Mouse (Mus musculus) midbrain, embryonic 13.5 days (tissue): ENCODE results near the gene Spats2. TPM values are rescaled to one million over a fixed set of nuclear protein-coding genes. Genes with fewer than 3 reads are reported as not detected.

Source experiments
- ATAC-seq: fragments of 200-750 bp; cut with Nextera tagmentation; 2 replicates; pipeline ENCODE4 v1.8.0; 2017; ENCODE audit warnings: mild to moderate bottlenecking, moderate TSS enrichment, moderate library complexity
- H3K27ac ChIP-seq: fragments of 300-500 bp; sonication (generic); 2 replicates; pipeline ENCODE4 v1.5.1; 2015; ENCODE audit warnings: inconsistent platforms, mild to moderate bottlenecking, moderate library complexity
- H3K27me3 ChIP-seq: fragments of 300-500 bp; sonication (generic); 2 replicates; pipeline ENCODE4 v1.6.1; 2015; ENCODE audit warnings: mild to moderate bottlenecking, inconsistent platforms
- H3K36me3 ChIP-seq: fragments of 300-500 bp; sonication (generic); 2 replicates; pipeline ENCODE4 v1.6.1; 2015; ENCODE audit warnings: mild to moderate bottlenecking, inconsistent platforms
- H3K4me1 ChIP-seq: fragments of 300-500 bp; sonication (generic); replicated peaks from 2 replicates; pipeline ENCODE4 v1.6.1; 2015; ENCODE audit warnings: inconsistent platforms
- H3K4me2 ChIP-seq: fragments of 300-500 bp; sonication (generic); replicated peaks from 2 replicates; pipeline ENCODE4 v1.6.1; 2015; ENCODE audit warnings: moderate library complexity, mild to moderate bottlenecking, inconsistent platforms
- H3K4me3 ChIP-seq: fragments of 300-500 bp; sonication (generic); replicated peaks from 2 replicates; pipeline ENCODE4 v1.5.1; 2015; ENCODE audit warnings: mild to moderate bottlenecking, inconsistent platforms
- H3K9ac ChIP-seq: fragments of 300-500 bp; sonication (generic); replicated peaks from 2 replicates; pipeline ENCODE4 v1.6.1; 2015; ENCODE audit warnings: mild to moderate bottlenecking, inconsistent platforms
- H3K9me3 ChIP-seq: fragments of 300-500 bp; sonication (generic); 2 replicates; pipeline ENCODE4 v1.6.1; 2016; ENCODE audit warnings: mild to moderate bottlenecking, inconsistent platforms
- WGBS: fragments of 180-500 bp; shearing (Covaris S2); methylation state at CpG from one replicate; pipeline ENCODE4 v1.1.7; 2015; 5-methylcytosine and 5-hydroxymethylcytosine counted together
- polyA plus RNA-seq: library from polyadenylated mRNA; unstranded; fragments of >200 nt; fragmentation: Nextera tagmentation; extraction: Ambion mirVana; gene quantifications from 2 replicates; pipeline ENCODE4 v1.2.1, GENCODE M21; 2015

The Spats2 gene
- polyA plus RNA-seq, 1 experiment from 2014 or later: 45.7 TPM

DNA sequence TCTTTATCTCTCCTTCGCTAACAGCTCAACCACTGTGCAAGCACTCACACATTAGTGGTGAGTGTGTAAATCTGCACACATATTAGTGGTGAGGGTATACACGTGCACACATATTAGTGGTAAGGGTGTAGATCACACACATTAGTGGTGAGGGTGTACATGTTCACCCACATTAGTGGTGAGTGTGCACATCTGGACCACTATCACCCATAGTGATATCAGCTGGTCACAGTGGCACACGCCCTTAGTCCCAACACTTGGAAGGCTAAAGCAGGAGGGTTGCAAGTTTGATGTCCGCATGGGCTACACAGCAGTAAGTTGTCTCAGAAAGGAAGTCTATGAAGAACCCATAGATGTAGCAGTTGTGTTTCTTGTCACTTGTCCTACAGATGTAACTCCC lies 91.9 kb downstream of the Spats2 start:
- Histone ChIP-seq H3K4me2 (no peak overlapping the region), H3K27ac (no peak overlapping the region), H3K4me3 (no peak overlapping the region), H3K4me1 (peaks cover 6% of the 10 kb centered on the region; the same call in 1 of the 2 replicates), H3K9ac (no peak overlapping the region), H3K27me3 (peaks cover 35% of the 10 kb centered on the region), H3K9me3 (no peaks in the 10 kb centered on the region), H3K36me3 (peaks cover 17% of the 10 kb centered on the region)
- 91% methylated on average over 4 of the region's 4 CpGs for WGBS
- no peak for ATAC-seq

GRCm38 (mm10) chr15:99221315-99221952 lies 95.7 kb downstream of the Spats2 start:
- whole genome bisulfite sequencing: 5% methylated on average over 8 of the region's 8 CpGs
- no peaks in the 10 kb centered on the region for H3K9me3 ChIP-seq
- no peak overlapping the region for H3K9ac ChIP-seq
- H3K27me3 ChIP-seq: peaks cover 73% of the 10 kb centered on the region
- no peaks in the 10 kb centered on the region for H3K36me3 ChIP-seq
- peaks cover 39% of the 10 kb centered on the region for H3K4me1 ChIP-seq
- no peak overlapping the region for H3K4me2 ChIP-seq
- ATAC-seq: no peak
- no peak overlapping the region for H3K27ac ChIP-seq
- no peak overlapping the region for H3K4me3 ChIP-seq

DNA sequence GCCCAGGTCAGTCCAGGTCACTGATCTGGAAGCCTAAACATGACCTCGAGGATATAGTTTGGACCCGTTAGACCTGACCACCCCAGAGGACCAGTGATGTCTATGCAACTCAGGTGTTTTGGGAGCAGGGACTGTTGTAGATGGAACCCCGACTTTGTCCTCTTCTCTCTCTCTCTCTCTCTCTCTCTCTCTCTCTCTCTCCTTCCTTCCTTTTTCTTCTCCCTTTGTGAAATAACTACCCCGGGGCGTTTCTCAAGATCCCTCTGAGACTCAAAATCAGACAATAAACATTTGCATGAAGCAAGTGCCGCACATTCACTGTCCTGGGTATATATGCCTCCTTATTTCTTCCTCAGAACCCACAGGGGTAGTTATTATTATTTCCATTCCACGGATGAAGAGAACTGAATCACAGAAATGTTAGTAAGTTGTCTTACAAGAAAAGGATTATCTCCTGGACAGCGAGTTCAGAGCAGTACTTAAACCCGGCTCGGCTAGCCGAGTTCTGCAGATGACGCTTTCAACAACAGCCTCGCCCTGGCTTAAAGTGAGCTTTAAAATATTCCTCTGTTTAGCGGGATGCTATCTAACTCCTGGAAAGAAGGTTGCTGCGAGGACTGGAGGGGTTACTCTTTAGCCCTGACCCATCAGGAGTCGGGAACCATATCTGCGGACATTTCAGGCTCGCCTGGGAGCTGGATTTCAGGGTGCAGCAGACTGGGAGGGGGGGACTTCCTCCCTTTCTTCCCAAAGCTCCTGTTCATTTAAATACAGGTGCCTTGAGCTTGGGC lies 97.3 kb downstream of the Spats2 start:
- ATAC-seq: no peak
- peaks cover 89% of the 10 kb centered on the region for H3K27me3 ChIP-seq
- H3K4me1 ChIP-seq: peaks cover 39% of the 10 kb centered on the region
- H3K4me3 ChIP-seq: peak overlapping the region; percentile 42
- H3K9ac ChIP-seq: peak overlapping the region; percentile 37
- H3K4me2 ChIP-seq: peak overlapping the region; percentile 57
- no peaks in the 10 kb centered on the region for H3K36me3 ChIP-seq
- 4% methylated on average over 18 of the region's 18 CpGs for WGBS
- no peak overlapping the region for H3K27ac ChIP-seq
- no peaks in the 10 kb centered on the region for H3K9me3 ChIP-seq

GRCm38 (mm10) chr15:99223585-99224207 lies 98.0 kb downstream of the Spats2 start:
- H3K4me1 ChIP-seq: peaks cover 39% of the 10 kb centered on the region
- ATAC-seq: no peak
- H3K9ac ChIP-seq: peak overlapping the region; percentile 37
- peak overlapping the region; percentile 57 for H3K4me2 ChIP-seq
- H3K9me3 ChIP-seq: no peaks in the 10 kb centered on the region
- WGBS: under 1% methylated on average over 46 of the region's 46 CpGs
- H3K27ac ChIP-seq: no peak overlapping the region
- peak overlapping the region; percentile 42 for H3K4me3 ChIP-seq
- H3K27me3 ChIP-seq: peaks cover 96% of the 10 kb centered on the region
- no peaks in the 10 kb centered on the region for H3K36me3 ChIP-seq

DNA sequence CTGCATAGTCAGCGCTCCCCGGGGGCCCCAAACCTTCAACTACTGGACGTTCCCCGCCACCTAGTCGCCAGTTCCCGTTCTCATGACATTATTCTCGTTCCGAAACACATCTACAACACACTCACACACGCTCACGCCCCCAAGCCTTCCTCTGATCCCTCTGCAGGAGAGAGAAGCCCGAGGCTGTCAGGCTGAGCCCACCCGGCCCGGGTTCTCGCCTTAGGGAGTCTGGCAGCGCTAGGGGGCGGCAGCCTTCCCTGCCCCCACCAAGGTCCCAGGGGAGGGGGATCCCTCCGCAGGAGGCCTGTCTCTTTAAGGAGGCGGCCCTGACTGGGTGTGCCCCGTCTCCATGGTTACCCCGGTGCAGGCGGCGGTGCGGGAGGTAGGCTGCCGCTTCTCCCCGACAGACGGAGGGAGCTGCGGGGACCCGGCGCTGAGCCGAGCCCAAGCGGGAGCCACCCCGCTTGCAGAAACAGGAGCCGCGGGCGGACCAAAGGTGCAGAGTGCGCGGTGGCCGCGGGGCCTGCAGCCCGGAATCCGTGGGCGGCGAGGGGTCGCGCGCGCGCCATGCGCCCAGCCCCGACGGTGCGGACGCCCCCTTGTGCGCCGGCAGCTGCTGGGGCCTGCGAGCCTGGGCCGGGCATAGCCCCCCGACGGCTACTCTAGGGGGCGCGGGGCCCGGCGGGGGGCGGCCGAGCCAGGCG lies 98.6 kb downstream of the Spats2 start, which contains the start of gene Kcnh3:
Gene Kcnh3, plus strand, starts transcription at position 654 of the 704 bp plus-strand sequence.
- Histone ChIP-seq H3K4me2 (peak within 1 kb of the TSS; percentile 57), H3K4me3 (peak within 1 kb of the TSS; percentile 42), H3K9ac (peak within 1 kb of the TSS; percentile 46), H3K9me3 (no peaks in the 10 kb centered on the region), H3K27ac (no peak within 1 kb of the TSS), H3K36me3 (no peaks in the 10 kb centered on the region), H3K4me1 (peaks cover 39% of the 10 kb centered on the region), H3K27me3 (peaks cover 100% of the 10 kb centered on the region)
- ATAC-seq: peak; percentile 49
- WGBS: 1% methylated on average over 63 of the region's 66 CpGs

DNA sequence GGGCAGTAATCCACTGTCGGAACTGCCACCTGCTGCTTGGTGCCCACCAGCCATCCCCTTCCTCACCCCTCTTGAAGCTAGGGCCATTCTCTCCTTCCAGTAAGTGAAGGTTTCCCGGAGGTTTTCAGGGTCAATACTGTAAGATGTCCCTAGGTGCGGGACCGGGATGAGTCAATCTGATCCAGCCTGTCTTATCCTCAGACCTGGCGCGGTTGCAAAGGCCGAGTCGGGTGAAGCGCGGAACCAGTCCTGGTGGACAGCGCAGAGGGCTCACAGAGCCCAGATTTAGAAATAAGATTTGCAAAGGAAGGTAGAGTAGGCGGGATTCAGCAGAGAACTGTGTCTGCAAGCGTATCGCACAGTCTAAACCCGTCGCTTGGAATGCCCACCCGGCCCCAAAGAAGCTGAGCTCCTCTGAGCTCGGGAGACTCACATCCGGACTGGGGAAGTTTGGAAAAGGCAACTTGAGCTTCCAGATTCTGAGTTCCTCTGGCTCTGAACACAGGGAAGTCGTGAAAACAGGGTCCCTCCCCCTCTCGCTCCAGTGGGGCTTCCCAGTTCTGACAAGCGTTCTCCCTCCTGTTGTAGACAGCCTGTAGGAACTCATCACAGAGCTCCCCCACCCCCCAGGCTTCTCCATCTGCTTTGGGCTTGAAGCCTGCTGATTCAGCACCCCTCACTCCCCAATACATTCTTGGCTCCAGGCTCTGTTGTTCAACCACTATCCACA lies 99.5 kb downstream of the Spats2 start:
- H3K4me3 ChIP-seq: peak overlapping the region; percentile 42
- no peak overlapping the region for H3K27ac ChIP-seq
- H3K36me3 ChIP-seq: no peaks in the 10 kb centered on the region
- no peaks in the 10 kb centered on the region for H3K9me3 ChIP-seq
- peaks cover 39% of the 10 kb centered on the region for H3K4me1 ChIP-seq
- H3K4me2 ChIP-seq: peak overlapping the region; percentile 57
- ATAC-seq: no peak
- H3K27me3 ChIP-seq: peaks cover 99% of the 10 kb centered on the region
- WGBS: 1% methylated on average over 22 of the region's 22 CpGs
- no peak overlapping the region for H3K9ac ChIP-seq

DNA sequence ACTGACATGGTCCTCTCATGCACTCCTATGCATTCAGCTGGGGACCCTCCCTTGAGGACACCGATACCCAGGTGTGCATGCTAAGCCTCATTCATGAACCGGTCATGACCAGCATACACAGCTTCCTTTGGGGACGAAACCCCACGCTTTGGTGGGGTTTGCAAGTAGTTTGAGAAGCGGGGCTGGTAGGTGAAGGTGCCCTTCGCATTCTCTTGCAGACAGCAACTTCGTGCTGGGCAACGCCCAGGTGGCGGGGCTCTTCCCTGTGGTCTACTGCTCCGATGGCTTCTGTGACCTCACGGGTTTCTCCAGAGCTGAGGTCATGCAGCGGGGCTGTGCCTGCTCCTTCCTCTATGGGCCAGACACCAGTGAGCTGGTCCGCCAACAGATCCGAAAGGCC lies 100.4 kb downstream of the Spats2 start:
- no peak overlapping the region; the same call in 1 of the 2 replicates for H3K4me2 ChIP-seq
- 17% methylated on average over 14 of the region's 14 CpGs for WGBS
- H3K4me3 ChIP-seq: peak overlapping the region; percentile 42; the same call in 1 of the 2 replicates

GRCm38 (mm10) chr15:99231998-99232397 lies 106.3 kb downstream of the Spats2 start:
- H3K27me3 ChIP-seq: peaks cover 53% of the 10 kb centered on the region
- 76% methylated on average over 10 of the region's 10 CpGs for WGBS
- no peaks in the 10 kb centered on the region for H3K4me1 ChIP-seq

More for the DNA sequence above, 100.4 kb downstream of the Spats2 start:
- Histone ChIP-seq H3K9ac (no peak overlapping the region), H3K4me1 (peaks cover 39% of the 10 kb centered on the region), H3K27ac (no peak overlapping the region), H3K36me3 (no peaks in the 10 kb centered on the region), H3K27me3 (peaks cover 96% of the 10 kb centered on the region), H3K9me3 (no peaks in the 10 kb centered on the region)
- no peak for ATAC-seq

DNA sequence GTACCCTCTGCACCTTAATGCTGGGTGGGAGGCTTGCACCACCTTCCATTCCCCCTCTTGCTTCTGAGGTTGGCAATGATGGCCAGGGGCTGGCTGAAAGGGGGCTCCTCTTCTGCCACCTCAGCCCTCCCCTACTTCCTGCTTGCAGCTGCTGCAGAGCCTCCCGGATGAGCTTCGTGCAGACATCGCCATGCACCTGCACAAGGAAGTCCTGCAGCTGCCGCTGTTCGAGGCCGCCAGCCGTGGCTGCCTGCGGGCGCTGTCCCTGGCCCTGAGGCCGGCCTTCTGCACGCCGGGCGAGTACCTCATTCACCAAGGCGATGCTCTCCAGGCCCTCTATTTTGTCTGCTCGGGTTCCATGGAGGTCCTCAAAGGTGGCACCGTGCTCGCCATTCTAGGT lies 108.0 kb downstream of the Spats2 start:
- H3K4me1 ChIP-seq: no peaks in the 10 kb centered on the region
- ATAC-seq: no peak
- no peaks in the 10 kb centered on the region for H3K36me3 ChIP-seq
- H3K9me3 ChIP-seq: no peaks in the 10 kb centered on the region
- peaks cover 36% of the 10 kb centered on the region for H3K27me3 ChIP-seq
- H3K27ac ChIP-seq: no peak overlapping the region
- H3K4me3 ChIP-seq: no peak overlapping the region
- H3K4me2 ChIP-seq: no peak overlapping the region
- no peak overlapping the region for H3K9ac ChIP-seq
- 71% methylated on average over 17 of the region's 17 CpGs for WGBS

More at GRCm38 (mm10) chr15:99231998-99232397, 106.3 kb downstream of the Spats2 start:
- Histone ChIP-seq H3K4me2 (no peak overlapping the region), H3K27ac (no peak overlapping the region), H3K9ac (no peak overlapping the region), H3K4me3 (no peak overlapping the region), H3K9me3 (no peaks in the 10 kb centered on the region), H3K36me3 (no peaks in the 10 kb centered on the region)
- ATAC-seq: no peak

- peaks cover 29% of the 10 kb centered on the region for H3K27me3 ChIP-seq
- ATAC-seq: no peak
These were observed 108.8 kb downstream of the Spats2 start for GRCm38 (mm10) chr15:99234326-99235010.

GRCm38 (mm10) chr15:99238006-99238405 lies 112.3 kb downstream of the Spats2 start:
- no peaks in the 10 kb centered on the region for H3K9me3 ChIP-seq
- 63% methylated on average over 11 of the region's 11 CpGs for WGBS
- H3K36me3 ChIP-seq: peaks cover 26% of the 10 kb centered on the region
- peaks cover 13% of the 10 kb centered on the region for H3K27me3 ChIP-seq
- H3K4me2 ChIP-seq: no peak overlapping the region
- no peaks in the 10 kb centered on the region for H3K4me1 ChIP-seq
- no peak overlapping the region for H3K9ac ChIP-seq
- H3K27ac ChIP-seq: no peak overlapping the region
- no peak overlapping the region for H3K4me3 ChIP-seq
- no peak for ATAC-seq

More at GRCm38 (mm10) chr15:99234326-99235010, 108.8 kb downstream of the Spats2 start:
- Histone ChIP-seq H3K4me2 (no peak overlapping the region), H3K36me3 (no peaks in the 10 kb centered on the region), H3K4me3 (no peak overlapping the region), H3K4me1 (no peaks in the 10 kb centered on the region), H3K9ac (no peak overlapping the region), H3K9me3 (no peaks in the 10 kb centered on the region), H3K27ac (no peak overlapping the region)
- WGBS: 55% methylated on average over 12 of the region's 12 CpGs
